Mouse (Mus musculus) testis, adult 2 months (tissue): ENCODE results near the gene Hoxb8. TPM values are rescaled to one million over a fixed set of nuclear protein-coding genes. Genes with fewer than 3 reads are reported as not detected.

Source experiments
- H3K27ac ChIP-seq: fragments of 200-500 bp; 2 replicates; pipeline ENCODE4 v1.5.1; 2012; ENCODE audit warnings: low read depth, low read length; ENCODE audit not compliant: control insufficient read depth, insufficient read depth
- H3K27me3 ChIP-seq: fragments of 200-500 bp; 2 replicates; pipeline ENCODE4 v1.6.1; 2012; ENCODE audit warnings: mild to moderate bottlenecking, low read length, moderate library complexity; ENCODE audit not compliant: control insufficient read depth, insufficient read depth
- H3K36me3 ChIP-seq: fragments of 200-500 bp; 2 replicates; pipeline ENCODE4 v1.6.1; 2012; ENCODE audit warnings: mild to moderate bottlenecking, low read length; ENCODE audit not compliant: control insufficient read depth, insufficient read depth
- H3K4me1 ChIP-seq: fragments of 200-500 bp; 2 replicates; pipeline ENCODE4 v1.6.1; 2012; ENCODE audit warnings: low read length; ENCODE audit not compliant: control insufficient read depth, insufficient read depth
- H3K4me3 ChIP-seq: fragments of 200-500 bp; 2 replicates; pipeline ENCODE4 v1.5.1; 2012; ENCODE audit warnings: low read depth, mild to moderate bottlenecking, low read length, moderate library complexity, mixed read lengths; ENCODE audit not compliant: control insufficient read depth
- CTCF ChIP-seq: fragments of 200-500 bp; IDR thresholded peaks from 2 replicates; pipeline ENCODE4 v1.5.1; 2012; ENCODE audit warnings: low read depth, mild to moderate bottlenecking, inconsistent platforms, low read length, moderate library complexity; ENCODE audit not compliant: control insufficient read depth, insufficient read depth, insufficient replicate concordance
- POLR2A ChIP-seq: fragments of 200-500 bp; IDR thresholded peaks from 2 replicates; pipeline ENCODE4 v1.6.1; 2012; ENCODE audit warnings: low read depth, mild to moderate bottlenecking, inconsistent platforms, low read length, moderate library complexity; ENCODE audit not compliant: control insufficient read depth
- polyA plus RNA-seq: library from polyadenylated mRNA; depleted of rRNA; stranded (reverse); fragments of >200 nt; gene quantifications from 2 replicates; pipeline ENCODE4 v1.2.3, GENCODE M21; 2012

Hoxb8 gene
- polyA plus RNA-seq, 1 experiment, result 0.11 TPM

GRCm38 (mm10) chr11:96262262-96262830, 19.4 kb upstream of the Hoxb8 start:
- no peak for TF ChIP-seq POLR2A
- no peak for TF ChIP-seq CTCF
- Histone ChIP-seq H3K4me1 (peaks cover 8% of the 10 kb centered on the region), H3K36me3 (no peaks in the 10 kb centered on the region), H3K27ac (no peak overlapping the region), H3K27me3 (peaks cover 2% of the 10 kb centered on the region), H3K4me3 (no peak overlapping the region)

- TF ChIP-seq POLR2A (no peak), CTCF (no peak)
- H3K27ac ChIP-seq, result no peak overlapping the region
- H3K27me3 ChIP-seq, result peaks cover 2% of the 10 kb centered on the region
- H3K4me3 ChIP-seq, result no peak overlapping the region
- no peaks in the 10 kb centered on the region for H3K36me3 ChIP-seq
- H3K4me1 ChIP-seq, result peaks cover 8% of the 10 kb centered on the region
Measured at GRCm38 (mm10) chr11:96263636-96264389, 17.9 kb upstream of the Hoxb8 start.

GRCm38 (mm10) chr11:96264390-96265020, 17.2 kb upstream of the Hoxb8 start:
- Histone ChIP-seq H3K4me1 (peaks cover 8% of the 10 kb centered on the region), H3K36me3 (no peaks in the 10 kb centered on the region), H3K4me3 (no peak overlapping the region), H3K27ac (no peak overlapping the region), H3K27me3 (peaks cover 4% of the 10 kb centered on the region)
- TF ChIP-seq POLR2A (no peak), CTCF (no peak)

GRCm38 (mm10) chr11:96265954-96266353, 15.8 kb upstream of the Hoxb8 start:
- no peak overlapping the region for H3K27ac ChIP-seq
- H3K4me1 ChIP-seq, result peaks cover 8% of the 10 kb centered on the region

GRCm38 (mm10) chr11:96267021-96267920, 14.4 kb upstream of the Hoxb8 start:
- no peak overlapping the region for H3K27ac ChIP-seq
- H3K4me1 ChIP-seq, result peaks cover 14% of the 10 kb centered on the region
- no peak overlapping the region for H3K4me3 ChIP-seq
- H3K36me3 ChIP-seq, result no peaks in the 10 kb centered on the region
- peaks cover 9% of the 10 kb centered on the region for H3K27me3 ChIP-seq
- TF ChIP-seq POLR2A (no peak), CTCF (no peak)

More at GRCm38 (mm10) chr11:96265954-96266353, 15.8 kb upstream of the Hoxb8 start:
- Histone ChIP-seq H3K4me3 (no peak overlapping the region), H3K27me3 (peaks cover 8% of the 10 kb centered on the region), H3K36me3 (no peaks in the 10 kb centered on the region)
- no peak for TF ChIP-seq CTCF
- TF ChIP-seq POLR2A, result no peak

- Histone ChIP-seq H3K36me3 (no peaks in the 10 kb centered on the region), H3K4me1 (peaks cover 15% of the 10 kb centered on the region), H3K27me3 (peaks cover 8% of the 10 kb centered on the region), H3K27ac (no peak overlapping the region), H3K4me3 (no peak overlapping the region)
- no peak for TF ChIP-seq CTCF
- TF ChIP-seq POLR2A, result no peak
Measured at GRCm38 (mm10) chr11:96268031-96268745, 13.5 kb upstream of the Hoxb8 start.
